Mouse (Mus musculus) ES-CJ7 (cell line): ENCODE data around the gene Cib1.

Experiments used
- DNase-seq: peaks from one replicate; pipeline ENCODE4 v3.0.0; 2011; ENCODE audit warnings: low read depth, low spot score

Cib1 gene

DNA sequence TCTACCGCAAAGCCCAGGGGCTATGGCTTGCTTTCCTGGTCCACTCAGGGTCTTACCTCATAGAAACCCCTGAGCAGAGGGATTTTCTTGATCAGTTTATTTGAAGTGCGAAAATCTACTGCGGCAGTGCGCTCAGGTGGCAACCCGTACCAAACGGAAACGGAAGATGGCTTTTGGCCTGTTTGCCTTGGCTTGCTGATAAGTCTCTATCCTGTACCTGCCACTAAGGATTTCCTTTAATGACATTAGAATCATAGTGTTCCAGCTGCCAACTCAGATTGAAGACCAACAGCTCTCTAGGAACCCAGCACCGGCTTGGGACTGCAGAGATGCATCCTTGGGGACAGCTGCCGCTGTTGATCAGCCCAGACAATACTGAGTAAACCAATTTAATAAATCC is 1.2 kb upstream of the Cib1 start:
- no peak for DNase-seq

DNA sequence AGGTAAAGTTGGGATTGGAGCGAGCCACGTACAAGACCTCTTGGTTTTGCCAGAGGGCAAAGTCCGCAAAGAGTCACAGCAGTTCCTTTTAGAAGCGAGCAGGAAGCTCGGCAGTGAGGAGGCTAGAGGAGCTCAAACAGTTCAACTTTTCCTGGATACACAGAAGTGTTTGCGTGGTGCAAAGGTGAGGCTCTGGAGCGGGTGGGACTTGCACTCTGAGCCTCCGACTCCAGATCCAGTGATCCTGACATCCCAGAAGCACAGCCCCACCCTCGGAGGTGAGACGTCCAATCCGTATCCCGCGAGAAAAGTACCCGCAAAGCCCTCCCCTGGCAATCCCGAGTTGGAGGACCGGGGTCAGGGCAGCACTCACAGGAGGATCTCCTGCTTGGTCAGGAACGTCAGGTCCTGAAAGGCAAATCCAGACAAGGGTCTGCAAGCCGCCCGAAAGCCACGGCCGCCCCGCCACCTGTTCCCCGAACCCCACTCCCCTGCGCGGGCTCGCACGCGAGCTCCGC is 583 bp downstream of the Cib1 start:
- DNase-seq, result peak; percentile 77

DNA sequence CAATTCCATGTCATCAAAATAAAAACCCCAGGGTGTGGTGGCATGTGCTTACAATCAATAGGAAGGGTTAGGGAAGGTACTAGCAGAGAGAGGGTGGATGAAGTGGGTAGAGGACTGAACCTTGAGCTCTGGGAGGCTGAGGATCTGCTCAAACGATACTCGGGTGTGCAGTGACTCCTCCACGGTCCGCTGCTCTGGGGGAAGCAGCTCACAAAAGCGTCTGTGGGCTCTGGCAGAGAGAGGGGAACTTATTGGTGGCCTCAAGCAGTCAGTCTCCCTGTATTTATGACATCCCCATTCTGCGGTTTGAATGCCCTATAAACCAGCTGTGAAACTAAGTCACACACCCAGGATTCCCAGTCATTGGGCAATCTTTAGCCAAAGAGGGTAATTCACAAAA is 2.4 kb downstream of the Cib1 start:
- no peak for DNase-seq

DNA sequence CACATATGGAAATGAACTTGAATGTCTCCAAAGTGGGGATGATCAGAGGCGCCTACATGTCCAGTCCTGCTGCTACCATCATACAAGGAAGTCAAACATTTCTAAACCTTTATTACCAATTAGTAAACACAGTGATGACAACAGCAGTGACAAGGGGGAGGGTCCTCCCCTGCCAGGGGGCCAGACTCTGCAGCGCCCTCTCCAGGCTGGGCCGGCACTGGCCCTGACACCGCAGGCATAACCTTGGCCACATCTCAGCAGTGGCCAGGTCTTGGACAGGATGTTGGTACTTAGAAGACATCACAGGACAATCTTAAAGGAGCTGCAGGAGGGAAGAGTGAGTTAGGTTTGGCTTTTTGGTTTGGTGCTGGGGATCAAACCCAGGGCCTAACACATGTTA is 5.5 kb downstream of the Cib1 start:
- DNase-seq, result no peak

DNA sequence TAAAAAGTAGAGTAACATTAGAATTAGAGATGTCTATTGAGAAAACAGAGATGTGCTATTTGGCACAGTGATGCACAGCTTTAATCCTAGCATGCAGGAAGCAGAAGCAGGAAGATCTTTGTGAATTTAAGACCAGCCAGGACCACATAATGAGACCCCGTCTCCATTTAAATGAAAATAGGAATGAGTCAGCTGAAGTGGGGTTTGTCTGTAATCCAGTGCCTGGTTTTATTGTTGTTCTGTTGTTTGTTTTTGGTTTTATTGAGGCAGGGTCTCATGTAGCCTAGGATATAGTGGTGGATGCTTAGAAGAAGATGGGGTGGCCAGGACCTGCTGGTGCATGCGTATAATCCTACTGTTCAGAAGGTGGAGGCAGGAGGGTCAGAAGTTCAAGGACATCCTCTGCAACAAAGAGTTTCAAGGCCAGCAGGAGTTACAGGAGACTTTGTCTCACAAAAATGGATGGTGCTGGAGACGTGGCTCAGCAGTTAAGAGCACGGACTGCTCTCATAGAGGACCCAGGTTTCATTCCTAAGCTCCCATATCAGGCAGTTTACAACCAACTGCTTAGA is 11.3 kb downstream of the Cib1 start:
- DNase-seq, result peak; percentile 79

DNA sequence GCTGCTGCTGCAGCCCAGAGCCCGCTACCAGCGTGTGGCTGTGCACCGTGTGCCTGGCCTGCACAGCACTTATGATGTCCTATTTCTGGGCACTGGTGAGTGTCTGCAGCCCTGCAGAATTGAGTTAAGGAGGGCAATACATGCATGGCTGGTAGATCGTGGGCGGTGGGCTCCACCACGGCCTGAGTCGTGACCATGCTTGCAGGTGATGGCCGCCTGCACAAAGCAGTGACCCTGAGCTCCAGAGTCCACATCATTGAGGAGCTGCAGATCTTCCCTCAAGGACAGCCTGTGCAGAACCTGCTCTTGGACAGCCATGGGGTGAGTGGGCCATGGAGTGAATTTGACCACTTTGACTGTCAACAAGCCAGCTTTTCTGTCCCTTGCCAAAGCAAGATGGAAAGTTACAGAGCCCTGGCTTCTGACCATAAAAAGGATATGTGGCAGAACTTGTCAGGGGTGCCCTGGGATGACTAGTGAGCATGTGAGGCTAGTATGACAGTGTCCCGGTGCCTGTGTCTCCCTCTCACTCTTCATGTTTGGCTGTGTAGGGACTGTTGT is 12.3 kb downstream of the Cib1 start:
- DNase-seq, result no peak

DNA sequence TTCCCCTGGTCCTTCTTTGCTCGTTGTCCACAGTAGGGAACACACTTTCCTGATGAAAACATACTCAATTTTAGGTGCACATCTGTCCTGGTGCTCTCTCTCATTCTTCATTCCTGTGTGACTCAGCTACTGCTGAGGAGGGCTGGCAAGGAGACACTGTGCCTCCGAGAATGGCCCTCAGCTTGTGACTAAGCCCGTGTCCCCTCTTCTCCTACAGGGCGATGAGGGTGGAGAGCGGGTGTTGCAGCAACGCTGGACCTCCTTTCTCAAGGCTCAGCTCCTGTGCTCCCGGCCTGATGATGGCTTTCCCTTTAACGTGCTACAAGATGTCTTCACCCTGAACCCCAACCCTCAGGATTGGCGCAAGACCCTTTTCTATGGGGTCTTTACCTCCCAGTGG is 13.9 kb downstream of the Cib1 start:
- DNase-seq, result no peak

DNA sequence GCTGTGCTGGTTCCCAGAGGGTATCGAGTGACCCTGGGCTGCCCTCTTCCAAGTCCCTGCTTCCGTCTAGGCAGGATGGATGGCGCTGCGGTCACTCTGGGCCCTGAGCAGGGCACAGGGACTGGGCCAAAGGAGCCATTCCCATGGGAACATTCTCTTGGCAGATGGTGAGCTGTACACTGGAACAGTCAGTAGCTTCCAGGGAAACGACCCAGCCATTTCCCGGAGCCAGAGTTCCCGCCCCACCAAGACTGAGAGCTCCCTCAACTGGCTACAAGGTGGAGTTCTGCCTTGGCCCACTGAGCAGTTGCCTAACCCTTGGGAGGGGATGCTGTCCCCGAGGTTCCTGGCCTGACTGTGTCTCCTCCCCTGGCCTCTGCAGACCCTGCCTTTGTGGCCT is 16.0 kb downstream of the Cib1 start:
- no peak for DNase-seq

DNA sequence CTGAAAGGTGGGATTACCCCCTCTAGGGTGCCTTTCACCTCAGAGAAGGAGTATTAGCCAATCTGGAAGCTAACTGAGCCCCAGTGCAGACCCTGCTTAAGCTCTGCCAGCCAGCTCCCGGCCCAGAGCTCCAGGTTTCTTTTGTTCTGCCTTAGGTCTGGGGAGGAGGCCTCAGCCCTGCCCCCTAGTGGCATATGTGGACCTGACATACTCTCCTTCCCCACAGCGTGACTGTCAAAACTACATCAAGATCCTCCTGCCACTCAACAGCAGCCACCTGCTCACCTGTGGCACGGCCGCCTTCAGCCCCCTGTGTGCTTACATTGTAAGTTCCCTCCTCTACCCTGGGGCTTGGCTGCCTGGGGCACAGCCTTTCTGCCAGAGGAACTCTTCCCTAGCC is 17.2 kb downstream of the Cib1 start:
- peak; percentile 87 for DNase-seq

DNA sequence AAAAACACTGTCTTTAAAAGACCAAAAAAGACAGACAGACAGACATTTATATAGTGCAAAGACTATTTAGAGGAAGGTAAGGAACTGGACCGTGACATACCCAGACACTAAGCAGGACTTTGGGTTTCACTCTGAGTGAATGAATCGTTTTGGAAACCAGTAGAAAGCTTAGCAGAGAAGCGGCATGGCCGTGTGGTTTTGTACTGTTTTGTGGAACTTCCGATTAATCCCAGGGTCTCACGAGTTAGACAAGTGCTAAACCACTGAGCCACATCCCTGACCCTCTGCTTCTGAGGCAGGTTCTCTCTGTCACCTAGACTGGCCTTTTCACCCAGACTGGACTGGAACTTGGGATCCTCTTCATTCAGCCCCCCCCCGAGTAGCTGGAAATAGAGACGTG is 18.2 kb downstream of the Cib1 start:
- no peak for DNase-seq

DNA sequence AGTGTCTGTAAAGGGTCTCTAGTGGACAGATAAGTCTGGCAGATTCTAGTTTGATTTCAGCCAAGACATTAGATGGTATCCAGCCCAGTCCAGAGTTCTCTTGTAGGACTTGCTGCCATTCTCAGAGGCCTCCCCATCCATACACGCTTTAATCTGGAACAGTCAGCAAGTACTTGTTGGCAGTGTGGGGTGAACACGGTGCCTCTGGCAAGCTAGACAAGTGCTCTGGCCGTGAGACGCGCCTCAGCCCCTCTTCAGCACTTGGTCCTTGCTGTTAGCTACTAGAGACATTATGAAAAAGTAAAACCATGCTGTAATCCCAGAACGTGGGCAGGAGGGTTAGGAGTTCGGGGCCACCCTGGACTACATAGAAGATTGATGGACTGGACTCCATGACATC is 19.0 kb downstream of the Cib1 start:
- DNase-seq, result no peak

DNA sequence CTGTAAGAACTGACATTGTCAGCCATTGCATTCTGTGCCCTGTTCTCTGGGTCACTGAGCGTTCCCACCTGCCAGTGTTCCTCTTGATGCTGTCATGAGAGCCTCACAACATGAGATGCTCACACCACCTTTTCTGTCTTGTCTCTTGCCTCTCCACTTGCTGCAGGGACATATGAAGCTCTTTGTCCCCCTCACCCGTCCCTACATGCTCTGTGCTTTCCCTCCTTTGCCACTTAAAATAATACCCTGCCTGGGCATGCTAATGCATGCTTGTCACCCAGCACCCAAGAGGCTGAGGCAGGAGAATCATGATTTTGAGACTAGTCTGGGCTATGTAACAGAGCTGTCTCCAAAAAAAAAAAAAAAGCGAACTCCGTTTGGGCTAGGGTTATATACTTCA is 21.6 kb downstream of the Cib1 start:
- DNase-seq, result no peak

DNA sequence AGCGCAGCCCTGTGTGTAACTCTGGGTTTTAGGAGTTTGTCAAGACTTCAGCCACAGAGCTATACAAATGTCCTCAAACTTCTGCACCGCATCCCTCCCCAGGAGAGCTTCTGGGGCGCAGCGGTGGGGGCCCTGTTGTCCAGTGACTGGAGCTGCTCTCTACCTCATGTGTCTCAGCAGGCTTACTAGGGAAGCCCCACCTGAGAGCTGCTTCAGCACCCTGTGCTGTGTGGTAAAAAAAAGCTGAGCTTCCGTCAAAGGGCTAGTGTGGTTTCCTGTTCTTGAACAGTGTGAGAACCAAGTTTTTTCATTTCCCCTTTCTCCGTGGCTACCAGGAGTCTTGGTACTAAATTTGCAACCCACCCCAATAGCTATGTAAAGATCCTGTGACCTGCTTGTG is 22.9 kb downstream of the Cib1 start:
- DNase-seq, result no peak

DNA sequence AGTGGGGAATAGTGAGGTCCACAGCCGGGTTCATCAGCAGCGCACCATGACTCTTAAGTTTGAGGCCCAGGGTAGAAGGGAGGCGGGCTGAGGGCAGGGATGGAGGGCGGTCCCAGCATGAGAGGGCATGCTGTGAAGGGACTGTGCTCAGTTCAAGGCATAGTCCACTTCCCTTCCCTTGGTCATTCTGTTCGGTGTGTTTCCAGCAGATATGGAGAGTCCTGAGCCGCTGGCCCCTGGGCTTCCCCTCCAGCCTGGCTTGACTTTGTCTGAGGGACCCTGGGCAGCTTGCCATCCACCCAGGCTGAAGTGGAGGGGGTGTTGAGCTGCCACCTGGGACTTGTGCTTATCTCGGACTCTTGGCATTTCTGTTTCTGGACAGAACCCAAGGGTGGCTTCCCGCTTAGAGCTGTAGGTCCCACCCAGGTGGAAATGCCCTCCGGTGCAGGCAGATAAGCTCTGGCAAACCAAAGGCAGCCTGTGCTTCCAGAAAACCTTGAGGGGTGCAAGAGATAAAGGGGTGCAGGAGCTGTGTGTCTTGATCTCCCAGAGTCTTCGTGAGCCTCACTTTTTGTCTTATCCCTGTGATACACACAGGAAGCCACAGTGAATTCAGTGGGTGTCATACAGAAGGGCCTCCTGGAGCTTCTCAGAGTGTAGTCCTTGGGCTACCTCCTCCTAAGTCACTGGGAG is 23.7 kb downstream of the Cib1 start:
- no peak for DNase-seq

DNA sequence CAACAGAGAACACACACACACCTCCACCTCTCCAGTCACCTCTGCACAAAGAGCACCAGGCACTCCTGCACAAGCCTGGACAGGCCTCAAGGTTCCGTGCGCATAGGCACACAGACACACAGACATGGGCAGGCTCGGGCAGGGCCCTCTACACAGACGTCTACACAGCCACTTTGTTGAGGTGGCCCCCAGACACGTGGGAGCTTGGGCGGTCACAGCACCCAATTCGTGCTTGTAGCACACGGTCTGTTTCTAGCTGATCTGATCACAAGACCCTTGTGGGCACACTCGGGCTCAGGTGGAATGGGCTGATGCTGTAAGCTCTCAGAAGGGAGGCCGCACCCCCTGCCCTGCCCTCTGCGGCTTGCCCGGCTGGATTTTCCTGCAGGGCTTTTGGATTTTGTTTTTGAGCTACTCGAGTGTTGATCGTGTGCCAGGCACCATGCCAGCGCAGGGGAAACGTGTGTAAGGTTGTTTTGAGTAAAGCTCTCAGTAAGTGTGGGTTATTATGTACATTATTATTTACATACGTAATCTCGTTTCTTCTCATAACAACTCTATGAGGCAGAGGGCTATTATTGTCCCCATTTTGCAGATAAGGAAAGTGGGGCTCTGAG is 24.5 kb downstream of the Cib1 start:
- DNase-seq, result no peak

DNA sequence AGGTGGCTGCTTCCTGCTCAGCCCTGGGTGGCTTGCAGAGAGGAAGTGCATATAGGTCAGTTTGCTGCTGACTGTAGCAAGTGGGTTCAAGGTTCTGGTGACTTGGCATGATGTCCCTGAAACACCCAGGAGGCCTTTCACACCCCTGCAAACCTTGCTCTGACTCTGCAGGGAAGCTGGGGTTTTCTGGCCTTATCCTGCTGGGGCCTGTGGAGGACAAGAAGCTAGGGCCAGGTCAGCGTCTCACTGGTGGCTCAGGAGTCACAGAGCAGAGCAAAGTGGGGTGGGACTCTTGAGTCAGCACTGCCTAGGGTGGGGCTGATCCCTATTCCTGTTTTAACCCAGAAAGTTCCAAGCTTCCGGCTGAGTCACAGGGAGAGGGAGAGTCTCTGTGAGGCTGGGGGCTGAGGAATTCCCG is 25.3 kb downstream of the Cib1 start:
- peak; percentile 70 for DNase-seq

DNA sequence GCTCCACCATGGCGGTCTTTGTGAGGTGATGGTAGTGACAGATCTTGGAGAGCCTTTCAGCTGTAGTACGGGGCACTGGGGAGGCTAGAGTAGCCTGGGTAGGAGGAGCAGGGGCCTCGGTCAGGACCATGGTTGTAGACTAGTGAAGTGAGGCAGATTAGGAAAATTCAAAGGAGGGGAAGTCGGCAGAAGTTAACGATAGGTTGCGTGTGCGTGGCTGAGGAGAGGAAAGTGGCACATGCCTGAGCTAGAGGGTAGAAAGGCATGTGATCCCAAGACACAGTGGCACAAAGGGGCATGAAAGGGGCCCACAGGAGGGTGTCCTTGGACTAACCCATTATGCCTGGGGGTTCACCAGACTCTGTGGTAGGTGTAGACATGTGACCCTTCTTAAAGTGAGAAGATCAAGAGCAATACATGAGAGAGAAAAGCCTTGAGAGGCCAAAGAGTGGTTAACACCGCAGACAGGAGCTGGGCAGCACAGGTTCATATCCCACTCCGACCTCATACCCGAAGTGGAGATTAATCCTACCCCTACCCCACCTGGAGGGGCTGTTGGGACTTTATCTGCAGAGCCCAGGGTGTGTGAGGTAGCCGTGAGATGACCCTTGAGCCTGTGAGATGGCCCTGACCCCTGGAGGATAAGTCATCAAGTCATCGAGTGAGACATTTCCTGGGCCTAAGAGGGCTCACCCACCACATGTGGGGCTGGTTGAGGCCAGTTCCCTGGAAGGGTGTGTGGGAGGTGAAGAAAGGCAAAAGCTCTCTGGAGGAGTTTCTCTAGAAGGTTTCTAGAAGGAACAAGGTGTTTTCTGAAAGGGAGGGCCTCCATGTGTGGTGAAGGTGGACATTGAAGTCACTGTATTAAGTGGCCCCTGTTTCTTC is 26.7 kb downstream of the Cib1 start:
- no peak for DNase-seq

DNA sequence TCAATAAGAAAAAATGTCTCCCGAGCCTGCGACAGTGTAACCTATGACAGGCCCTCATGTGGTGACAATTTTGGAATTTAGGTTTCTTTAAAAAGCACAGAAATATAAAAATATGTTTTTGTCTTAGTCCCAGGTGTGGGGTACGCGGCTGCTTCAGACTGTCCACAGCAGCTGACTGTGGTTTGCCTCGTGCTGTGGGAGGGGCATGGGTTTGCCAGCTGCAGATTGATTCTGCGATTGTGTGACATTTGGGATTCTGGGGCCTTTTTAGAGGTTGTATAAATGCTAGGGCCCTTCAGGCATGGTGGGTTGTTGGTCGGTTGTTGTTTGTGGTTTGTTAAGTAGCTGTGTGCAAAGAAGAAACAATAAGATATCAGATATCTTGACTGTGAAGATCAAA is 27.7 kb downstream of the Cib1 start:
- DNase-seq, result no peak

DNA sequence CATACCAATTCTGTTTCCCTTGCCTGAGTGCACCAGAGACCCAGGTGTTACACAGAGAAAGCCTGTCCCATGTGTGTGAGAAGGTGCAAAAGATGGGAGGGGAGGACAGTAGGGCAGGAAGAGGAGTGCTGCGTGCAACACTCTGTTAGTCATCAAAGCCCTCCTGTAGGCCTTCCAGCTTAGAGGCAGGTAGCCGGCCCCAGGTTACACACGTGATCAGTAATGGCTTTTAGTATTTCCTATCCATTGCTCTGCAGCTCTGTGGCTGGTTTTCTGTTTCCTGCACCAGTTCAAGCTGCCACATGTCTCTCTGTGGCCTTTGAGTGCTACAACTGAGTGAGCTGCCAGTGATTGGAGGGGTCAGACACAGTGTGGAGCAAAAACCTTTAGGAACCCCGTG is 28.3 kb downstream of the Cib1 start:
- DNase-seq, result no peak

DNA sequence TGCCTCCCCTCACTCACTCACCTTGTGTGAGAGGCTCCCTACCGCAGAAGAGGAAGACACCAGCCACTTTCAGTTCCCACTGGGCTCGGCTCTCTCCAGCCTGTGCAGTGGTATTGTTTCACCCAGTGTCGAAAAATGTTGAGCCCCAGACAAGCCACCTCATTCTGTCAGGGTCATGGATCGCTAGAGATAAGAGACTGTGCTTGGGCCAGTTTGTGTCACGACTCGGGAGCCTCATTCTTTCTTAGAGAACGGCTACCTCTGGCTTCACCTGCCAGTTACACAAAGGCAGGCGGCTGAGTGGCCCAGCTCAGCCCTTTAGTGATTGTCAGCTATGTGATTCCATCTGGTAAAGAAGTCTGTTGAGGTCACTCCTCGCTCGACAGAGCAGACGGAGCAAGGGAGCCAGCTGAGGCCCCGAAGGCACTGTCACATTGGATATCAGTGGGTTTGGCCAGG is 28.9 kb downstream of the Cib1 start:
- DNase-seq, result no peak

DNA sequence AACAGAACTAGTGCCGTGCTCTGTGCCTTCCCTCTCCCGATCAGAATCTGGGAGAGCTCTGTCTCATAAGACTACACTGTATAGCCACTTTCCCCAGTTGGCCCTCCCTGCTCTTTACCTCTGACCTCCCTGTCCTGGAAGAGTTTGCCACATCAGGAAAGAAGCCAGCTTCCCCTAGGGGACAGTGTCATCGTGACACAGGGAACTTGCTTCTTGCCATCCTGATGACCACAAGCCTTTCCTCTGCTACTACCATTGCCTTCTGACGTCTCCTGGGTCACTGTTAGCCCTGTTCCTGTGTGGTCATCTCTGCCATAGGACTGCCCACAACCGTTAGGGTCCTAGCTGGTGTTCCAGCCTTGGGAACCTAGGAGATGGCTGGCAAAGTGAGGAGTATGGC is 29.7 kb downstream of the Cib1 start:
- DNase-seq, result no peak
